Mouse (Mus musculus) kidney, adult 2 months (tissue): ENCODE data around the gene Prkag2.

Experiments
- CTCF ChIP-seq: fragments of 200-500 bp; conservative IDR thresholded peaks from 2 replicates; pipeline ENCODE4 v1.5.1; 2011; ENCODE audit warnings: low read depth, mild to moderate bottlenecking, control low read depth, low read length, moderate library complexity, mixed read lengths; ENCODE audit not compliant: insufficient read depth, insufficient read length
- POLR2A ChIP-seq: fragments of 200-500 bp; IDR thresholded peaks from one replicate; pipeline ENCODE4 v1.6.1; 2011; ENCODE audit warnings: low read depth, low read length, control low read depth

DNA sequence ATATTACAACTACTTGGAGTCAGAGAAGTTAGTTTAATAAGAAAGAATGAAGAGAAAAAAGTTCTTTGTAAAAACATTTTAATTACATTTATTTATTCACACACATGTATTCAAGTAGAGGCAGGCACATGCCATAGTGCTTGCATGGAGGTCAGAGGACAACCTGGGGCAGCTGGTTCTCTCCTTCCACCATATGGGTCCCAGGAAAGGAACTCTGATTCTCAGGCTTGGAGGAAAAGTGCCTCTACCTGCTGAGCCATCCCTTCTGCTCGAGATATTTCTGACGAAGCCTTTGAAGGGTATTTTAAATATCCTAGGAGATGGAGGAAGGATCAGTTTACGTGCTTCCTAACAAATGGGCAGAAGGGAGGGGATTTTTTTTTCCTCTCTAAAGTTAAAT lies 277.7 kb downstream of the Prkag2 start:
- TF ChIP-seq CTCF (no peak), POLR2A (no peak)
